Mouse (Mus musculus) cerebellum, adult 2 months (tissue): ENCODE measurements around the gene Dcun1d4.

ENCODE experiments used
- CTCF ChIP-seq: fragments of 200-500 bp; IDR thresholded peaks from 2 replicates; pipeline ENCODE4 v1.5.1; 2011; ENCODE audit warnings: low read depth, mild to moderate bottlenecking, control low read depth, low read length, moderate library complexity, borderline replicate concordance; ENCODE audit not compliant: insufficient read depth
- POLR2A ChIP-seq: fragments of 200-500 bp; IDR thresholded peaks from 2 replicates; pipeline ENCODE4 v1.6.1; 2011; ENCODE audit warnings: low read length, control low read depth, borderline replicate concordance; ENCODE audit not compliant: insufficient read depth

DNA sequence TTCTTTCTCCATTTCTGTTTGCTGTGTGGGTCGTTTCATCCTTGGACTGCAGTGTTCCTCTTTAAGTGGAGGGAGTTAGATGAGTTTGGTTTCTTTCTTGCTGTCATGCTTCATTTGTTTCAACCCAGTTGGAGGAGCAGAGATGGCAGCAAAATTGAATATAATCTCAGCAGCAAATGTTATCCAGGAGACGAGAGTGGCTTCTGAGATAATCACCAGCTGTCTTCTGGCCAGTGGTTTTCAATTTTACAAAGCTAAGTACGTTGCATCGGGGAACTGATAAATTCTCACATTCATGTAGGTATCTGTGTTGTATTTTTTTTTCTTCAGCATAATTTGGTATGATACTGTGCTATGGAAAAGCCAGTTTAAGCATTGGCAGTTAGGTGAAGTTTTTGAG, 40.0 kb downstream of the Dcun1d4 start:
- TF ChIP-seq CTCF = no peak
- no peak for TF ChIP-seq POLR2A
